Mouse (Mus musculus): ENCODE measurements around the gene Anxa7. TPM values are rescaled to one million over a fixed set of nuclear protein-coding genes. Genes with fewer than 3 reads are reported as not detected.

Gene Anxa7
- total and polyA plus RNA-seq, 3 experiments: 60.2 to 99.3 (median 89.2) TPM

- H3K79me2 ChIP-seq (replicated peaks; ENCODE audit: control insufficient read depth, extremely low read depth, insufficient read depth, poor library complexity, severe bottlenecking): no peaks in the 10 kb centered on the region
- H3K27me3 ChIP-seq (replicated peaks): no peaks in the 10 kb centered on the region
- TF ChIP-seq MXI1 (IDR thresholded peaks at IDR 0.05; ENCODE audit: low read depth, low read length) (no peak), ELF1 (IDR thresholded peaks at IDR 0.05; ENCODE audit: low read depth, low read length) (no peak), KAT2A (IDR thresholded peaks at IDR 0.05; ENCODE audit: insufficient replicate concordance, low read length) (no peak), SMC3 (IDR thresholded peaks at IDR 0.05; ENCODE audit: low read depth, low read length) (no peak), BHLHE40 (IDR thresholded peaks at IDR 0.05; ENCODE audit: low read depth, low read length) (no peak)
- dilution Hi-C loops (cut with MboI; ENCODE audit: extremely low pct_ligation_motif_present, extremely low pct_unique_long_range_greater_than_20kb, low sequenced_read_pairs): no loop called here
- in situ Hi-C loops (cut with MboI; ENCODE audit: low pct_ligation_motif_present, low pct_unique_long_range_greater_than_20kb, low sequenced_read_pairs): loop anchor here (5.0 kb wide), 2 partner anchors 34 to 84 kb away; partner anchors contain the start of genes Ecd and Fam149b
- H3K9me3 ChIP-seq (replicated peaks; ENCODE audit: low read length): no peaks in the 10 kb centered on the region
- H3K27ac ChIP-seq (ENCODE audit: insufficient read depth, low read depth): no peak overlapping the region
- H3K4me1 ChIP-seq (ENCODE audit: control insufficient read depth in 1 of 2, insufficient read depth in 2 of 2): peaks cover 14 to 24% of the 10 kb centered on the region in 2 experiments
- no peak overlapping the region for H3K9ac ChIP-seq (ENCODE audit: insufficient read depth, low read depth)
- H3K4me2 ChIP-seq (ENCODE audit: insufficient read depth, low read depth, poor library complexity, severe bottlenecking): no peak overlapping the region
- no peaks in the 10 kb centered on the region for H3K36me3 ChIP-seq (replicated peaks in 1 of 2; ENCODE audit: control insufficient read depth in 1 of 2, insufficient read depth in 1 of 2, low read length in 1 of 2)
- no peak overlapping the region for H3K4me3 ChIP-seq (replicated peaks in 1 of 3; ENCODE audit: low read depth in 2 of 3, low read length in 2 of 3, poor library complexity in 1 of 3)
- DNase-seq (ENCODE audit: extremely low read depth): no peak
Observed at GRCm38 (mm10) chr14:20431726-20432125, 48.2 kb downstream of the Anxa7 start.

GRCm38 (mm10) chr14:20429833-20430232, 50.1 kb downstream of the Anxa7 start:
- no peak for DNase-seq (ENCODE audit: extremely low read depth)
- no peak overlapping the region for H3K4me3 ChIP-seq (replicated peaks in 1 of 3; ENCODE audit: low read depth in 2 of 3, low read length in 2 of 3, poor library complexity in 1 of 3)
- dilution Hi-C loops (cut with MboI; ENCODE audit: extremely low pct_ligation_motif_present, extremely low pct_unique_long_range_greater_than_20kb, low sequenced_read_pairs): no loop called here

GRCm38 (mm10) chr14:20428593-20428992, 51.3 kb downstream of the Anxa7 start:
- in situ Hi-C loops (cut with MboI; ENCODE audit: low pct_ligation_motif_present, low pct_unique_long_range_greater_than_20kb, low sequenced_read_pairs) (no loop called here), dilution Hi-C loops (cut with MboI; ENCODE audit: extremely low pct_ligation_motif_present, extremely low pct_unique_long_range_greater_than_20kb, low sequenced_read_pairs) (no loop called here)
- no peak overlapping the region for H3K9ac ChIP-seq (ENCODE audit: insufficient read depth, low read depth)
- no peak overlapping the region for H3K27ac ChIP-seq (ENCODE audit: insufficient read depth, low read depth)
- no peak for TF ChIP-seq TBP (conservative IDR thresholded peaks at IDR 0.05; ENCODE audit: low read depth, low read length)
- no peak for TF ChIP-seq RCOR1 (conservative IDR thresholded peaks at IDR 0.05; ENCODE audit: low read depth, low read length)
- peak; percentile 47 for TF ChIP-seq SMC3 (IDR thresholded peaks at IDR 0.05; ENCODE audit: low read depth, low read length)
- no peak for TF ChIP-seq PAX5 (IDR thresholded peaks at IDR 0.05; ENCODE audit: low read length)
- TF ChIP-seq CHD1 (IDR thresholded peaks at IDR 0.05; ENCODE audit: low read depth, low read length): no peak
- TF ChIP-seq NRF1 (IDR thresholded peaks at IDR 0.05; ENCODE audit: low read depth, low read length): no peak
- no peak for TF ChIP-seq CHD2 (IDR thresholded peaks at IDR 0.05; ENCODE audit: low read length)
- TF ChIP-seq CTCF (conservative IDR thresholded peaks at IDR 0.05 in 1 of 2, IDR thresholded peaks at IDR 0.05 in 1 of 2; ENCODE audit: low read depth in 2 of 2, low read length in 2 of 2): peak; percentile 45 to 64; a peak in 3 of 4 replicates
- no peak for TF ChIP-seq UBTF (IDR thresholded peaks at IDR 0.05; ENCODE audit: low read depth, low read length)
- no peak for TF ChIP-seq ZNF384 (IDR thresholded peaks at IDR 0.05; ENCODE audit: low read depth, low read length)
- TF ChIP-seq USF1 (IDR thresholded peaks at IDR 0.05; ENCODE audit: low read depth, low read length): no peak
- TF ChIP-seq RAD21 (IDR thresholded peaks at IDR 0.05; ENCODE audit: low read depth, low read length): peak; percentile 61
- TF ChIP-seq ZMIZ1 (IDR thresholded peaks at IDR 0.05; ENCODE audit: low read depth, low read length): no peak
- no peak for TF ChIP-seq EP300 (IDR thresholded peaks at IDR 0.05; ENCODE audit: low read length)
- TF ChIP-seq MYC (IDR thresholded peaks at IDR 0.05; ENCODE audit: low read depth, low read length): peak; percentile 89
- TF ChIP-seq ZKSCAN1 (IDR thresholded peaks at IDR 0.05; ENCODE audit: borderline replicate concordance, low read depth, low read length): no peak
- no peaks in the 10 kb centered on the region for H3K36me3 ChIP-seq (replicated peaks in 1 of 2; ENCODE audit: control insufficient read depth in 1 of 2, insufficient read depth in 1 of 2, low read length in 1 of 2)
- H3K4me3 ChIP-seq (replicated peaks in 1 of 3; ENCODE audit: low read depth in 2 of 3, low read length in 2 of 3, poor library complexity in 1 of 3): no peak overlapping the region
- DNase-seq (ENCODE audit: extremely low read depth): peak; percentile 23
- H3K4me2 ChIP-seq (ENCODE audit: insufficient read depth, low read depth, poor library complexity, severe bottlenecking): no peak overlapping the region
- H3K79me2 ChIP-seq (replicated peaks; ENCODE audit: control insufficient read depth, extremely low read depth, insufficient read depth, poor library complexity, severe bottlenecking): no peaks in the 10 kb centered on the region
- no peaks in the 10 kb centered on the region for H3K4me1 ChIP-seq (ENCODE audit: control insufficient read depth in 1 of 2, insufficient read depth in 2 of 2)
- H3K9me3 ChIP-seq (replicated peaks; ENCODE audit: low read length): no peaks in the 10 kb centered on the region
- H3K27me3 ChIP-seq (replicated peaks): no peaks in the 10 kb centered on the region

More at GRCm38 (mm10) chr14:20429833-20430232, 50.1 kb downstream of the Anxa7 start:
- peaks cover 2 to 5% of the 10 kb centered on the region in 2 experiments; a peak in 3 of 4 replicates for H3K4me1 ChIP-seq (ENCODE audit: control insufficient read depth in 1 of 2, insufficient read depth in 2 of 2)
- in situ Hi-C loops (cut with MboI; ENCODE audit: low pct_ligation_motif_present, low pct_unique_long_range_greater_than_20kb, low sequenced_read_pairs): loop anchor here (5.0 kb wide), 2 partner anchors 33 to 83 kb away; partner anchors contain the start of genes Ecd and Fam149b
- H3K4me2 ChIP-seq (ENCODE audit: insufficient read depth, low read depth, poor library complexity, severe bottlenecking): no peak overlapping the region
- H3K9me3 ChIP-seq (replicated peaks; ENCODE audit: low read length): no peaks in the 10 kb centered on the region
- no peaks in the 10 kb centered on the region for H3K36me3 ChIP-seq (replicated peaks in 1 of 2; ENCODE audit: control insufficient read depth in 1 of 2, insufficient read depth in 1 of 2, low read length in 1 of 2)
- no peak for TF ChIP-seq NRF1 (IDR thresholded peaks at IDR 0.05; ENCODE audit: low read depth, low read length)
- TF ChIP-seq MEF2A (IDR thresholded peaks at IDR 0.05; ENCODE audit: borderline replicate concordance, low read depth, low read length): no peak
- no peak for TF ChIP-seq ELF1 (IDR thresholded peaks at IDR 0.05; ENCODE audit: low read depth, low read length)
- no peak for TF ChIP-seq KAT2A (IDR thresholded peaks at IDR 0.05; ENCODE audit: insufficient replicate concordance, low read length)
- no peak for TF ChIP-seq MYC (IDR thresholded peaks at IDR 0.05; ENCODE audit: low read depth, low read length)
- TF ChIP-seq JUND (conservative IDR thresholded peaks at IDR 0.05; ENCODE audit: low read depth, low read length): no peak
- no peak for TF ChIP-seq USF2 (conservative IDR thresholded peaks at IDR 0.05; ENCODE audit: low read depth, low read length)
- TF ChIP-seq ZNF384 (IDR thresholded peaks at IDR 0.05; ENCODE audit: low read depth, low read length): no peak
- TF ChIP-seq CHD1 (IDR thresholded peaks at IDR 0.05; ENCODE audit: low read depth, low read length): no peak
- TF ChIP-seq BHLHE40 (IDR thresholded peaks at IDR 0.05; ENCODE audit: low read depth, low read length): no peak
- no peak for TF ChIP-seq ETS1 (conservative IDR thresholded peaks at IDR 0.05; ENCODE audit: low read depth, low read length)
- TF ChIP-seq NELFE (IDR thresholded peaks at IDR 0.05; ENCODE audit: low read depth, low read length): no peak
- no peak for TF ChIP-seq IRF4 (IDR thresholded peaks at IDR 0.05; ENCODE audit: low read depth, low read length)
- TF ChIP-seq SMC3 (IDR thresholded peaks at IDR 0.05; ENCODE audit: low read depth, low read length): no peak
- no peaks in the 10 kb centered on the region for H3K27me3 ChIP-seq (replicated peaks)
- H3K9ac ChIP-seq (ENCODE audit: insufficient read depth, low read depth): no peak overlapping the region
- no peaks in the 10 kb centered on the region for H3K79me2 ChIP-seq (replicated peaks; ENCODE audit: control insufficient read depth, extremely low read depth, insufficient read depth, poor library complexity, severe bottlenecking)
- no peak overlapping the region for H3K27ac ChIP-seq (ENCODE audit: insufficient read depth, low read depth)

Data from CH12.LX (cell line).